Mouse (Mus musculus) mesoderm, embryonic 11.5 days (tissue): ENCODE measurements at regions not wholly inside any gene's neighbourhood (a gene's known extent, or its start where the extent isn't known, plus 50 kb on each side); places are given as distances from the start of the nearest gene placed in this dataset.

Experiments
- DNase-seq: peaks from one replicate; pipeline ENCODE4 v3.0.0-alpha.2; 2012; ENCODE audit warnings: low read depth, low spot score

- no peak for DNase-seq
Measured at GRCm38 (mm10) chr17:89802148-89802547, 108.1 kb downstream of the Gm10184 start.

DNA sequence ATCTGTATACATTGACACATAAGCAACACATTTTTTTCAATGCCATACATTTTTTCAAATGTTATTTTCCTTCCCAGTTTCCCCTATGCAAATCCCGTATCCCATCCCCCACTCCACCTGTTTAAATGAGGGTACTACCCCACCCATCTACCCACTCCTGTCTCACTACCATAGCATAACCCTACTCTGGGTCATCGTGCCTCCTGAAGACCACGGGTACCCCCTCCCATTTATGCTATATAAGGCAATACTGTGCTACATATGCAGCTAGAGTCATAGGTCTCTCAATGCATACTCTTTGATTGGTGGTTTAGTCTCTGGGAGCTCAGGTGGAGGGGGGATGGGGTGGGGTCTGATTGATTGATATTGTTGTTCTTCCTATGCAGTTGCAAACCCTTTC, 132.7 kb downstream of the Gm10184 start:
- DNase-seq: no peak

- no peak for DNase-seq
Measured at GRCm38 (mm10) chr17:89766229-89766875, 143.9 kb downstream of the Gm10184 start.

DNA sequence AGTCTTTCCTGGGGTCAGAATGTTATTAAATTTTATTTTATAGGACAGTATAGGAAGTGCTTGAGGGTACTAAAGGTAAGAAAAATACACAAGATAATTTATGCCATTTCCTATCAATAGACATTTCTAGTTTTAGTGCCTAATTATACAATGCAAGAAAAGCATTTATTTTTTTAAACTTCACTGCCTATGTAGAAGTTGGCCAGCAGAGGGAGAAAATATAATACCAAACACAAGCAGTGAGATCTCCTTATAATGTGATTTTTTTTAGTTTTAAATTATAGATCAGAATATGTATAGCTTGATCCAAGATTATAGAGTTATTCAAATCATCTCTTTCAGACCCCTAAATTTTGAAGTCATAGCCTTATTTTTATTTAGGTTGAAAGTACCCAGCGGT, 172.8 kb downstream of the Gm10184 start:
- DNase-seq: no peak

- no peak for DNase-seq
Measured at GRCm38 (mm10) chr17:89725534-89725933, 184.7 kb downstream of the Gm10184 start.

GRCm38 (mm10) chr17:89681798-89682197, 228.5 kb downstream of the Gm10184 start:
- DNase-seq: peak; percentile 10

DNA sequence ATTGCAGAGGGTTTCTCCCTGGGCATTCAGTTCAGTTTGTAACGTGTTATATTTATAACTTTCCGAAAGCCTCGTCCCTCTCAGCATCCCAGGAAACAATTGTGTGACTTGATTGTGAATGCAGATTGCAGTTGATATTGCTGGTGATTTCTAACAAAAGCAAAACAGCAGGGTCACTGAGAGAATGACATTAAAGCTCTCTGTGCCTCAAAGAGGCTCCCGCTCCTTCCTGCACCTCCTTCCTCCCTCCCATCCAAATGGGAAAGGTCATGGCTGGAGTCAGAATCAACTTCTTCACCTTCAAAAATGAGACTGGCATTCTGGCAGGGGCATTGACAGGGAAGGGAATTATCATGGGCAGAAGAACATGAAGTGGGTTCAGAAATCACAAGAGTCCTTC, 251.9 kb downstream of the Gm10184 start:
- DNase-seq: no peak

- DNase-seq: no peak
Measured at GRCm38 (mm10) chr17:89656211-89656610, 254.0 kb downstream of the Gm10184 start.

GRCm38 (mm10) chr17:89654089-89654813, 256.0 kb downstream of the Gm10184 start:
- peak; percentile 82 for DNase-seq

DNA sequence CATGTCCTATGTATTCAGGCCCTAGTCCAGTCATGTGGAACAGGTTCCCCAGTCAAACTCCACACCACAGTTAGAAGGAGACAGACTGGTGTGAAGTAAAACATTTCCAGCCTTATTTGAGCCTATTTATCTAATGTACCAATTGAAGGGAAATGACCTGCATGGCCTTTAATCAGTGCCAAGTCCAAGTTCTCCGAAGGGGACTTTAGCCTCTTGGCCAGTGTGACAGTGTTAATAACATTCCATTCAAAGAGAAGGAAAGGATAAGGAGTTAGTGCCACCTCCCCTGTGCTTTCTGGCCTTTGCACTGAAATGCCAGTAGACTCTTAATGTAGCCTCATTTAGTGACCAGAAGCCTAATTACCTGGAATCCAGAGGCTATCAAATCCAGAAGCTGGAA, 264.2 kb downstream of the Gm10184 start:
- DNase-seq: no peak
